In the genomic region with DNA sequence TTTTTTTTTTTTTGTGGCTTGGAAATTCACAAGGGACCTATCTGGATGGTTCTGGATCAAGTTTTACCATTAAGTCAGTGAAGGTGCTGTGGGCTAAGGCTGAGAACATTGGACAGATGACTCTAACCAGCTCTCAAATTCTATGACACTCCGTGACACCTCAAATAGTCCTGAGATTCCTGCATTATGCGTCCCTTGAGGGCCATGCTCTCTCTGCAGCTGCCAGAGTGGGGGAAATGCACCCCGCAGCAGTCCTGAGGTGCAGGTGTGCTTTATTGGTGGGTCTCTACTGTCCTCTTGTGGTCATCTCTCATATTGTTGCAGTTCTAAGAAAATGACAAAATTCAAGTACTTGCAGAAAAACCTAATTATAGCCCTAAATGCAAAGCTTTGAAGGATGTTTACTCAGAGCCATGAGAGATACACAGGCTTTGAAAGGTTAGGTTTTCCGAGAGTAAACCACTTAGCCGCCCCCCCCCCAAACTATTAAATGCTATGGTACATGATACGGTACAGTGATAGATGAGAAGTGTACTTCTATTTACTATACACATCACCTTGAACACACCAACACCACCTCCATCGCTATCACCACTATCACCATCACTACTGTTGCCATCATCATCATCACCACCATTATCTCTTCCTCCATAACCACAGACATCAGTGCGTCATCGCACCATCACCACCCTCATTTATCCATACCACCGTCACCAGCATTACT, we compare ENCODE assay signal across 9 mouse cellular contexts. TPM values are rescaled to one million over a fixed set of nuclear protein-coding genes. Genes with fewer than 3 reads are reported as not detected.
A peak's percentile ranks its signal among the peaks of the same experiment; 100 is the strongest.
DNase-seq lines count a peak whose midpoint lies in the region; ATAC-seq and TF ChIP-seq lines count a peak whose summit lies in the region.
"Had no signal": no experiment of that assay in that cellular context is flagged by ENCODE, and none has a peak within 500 bp of the region (broad histone marks: within the 10 kb centered on the region; RNA-seq: fewer than 3 reads in every experiment).

No protein-coding gene starts in this region.

- DNase-seq in heart, postnatal 0 days (ENCODE audit: low spot score) = no peak
- DNase-seq in heart, postnatal 14 days = no peak
- DNase-seq in 416B (ENCODE audit: low read depth) = peak; percentile 60
- peak; percentile 75 for DNase-seq in hindbrain, postnatal 0 days (ENCODE audit: low spot score)
- no peak for DNase-seq in cerebellum, adult 11 months

- ATAC-seq in heart, postnatal 0 days (ENCODE audit: insufficient read depth, low read depth) = no peak
- ATAC-seq in hindbrain, postnatal 0 days = peak; percentile 76
- peak; percentile 67 for ATAC-seq in neutrophil, adult 5-6 weeks (ENCODE audit: extremely low read depth, insufficient number of reproducible peaks, low FRiP score, poor library complexity, severe bottlenecking)
- no peak for ATAC-seq in heart, embryonic 12.5 days (ENCODE audit: insufficient number of reproducible peaks, low FRiP score)

- H3K4me1 ChIP-seq in heart, postnatal 0 days (ENCODE audit: control insufficient read depth, insufficient read depth) = no peaks in the 10 kb centered on the region
- no peaks in the 10 kb centered on the region for H3K4me1 ChIP-seq in bone marrow, adult 2 months (ENCODE audit: control insufficient read depth, insufficient read depth, low read length)
- no peaks in the 10 kb centered on the region for H3K4me1 ChIP-seq in hindbrain, postnatal 0 days (ENCODE audit: insufficient read depth, low read length)
- no peaks in the 10 kb centered on the region for H3K4me1 ChIP-seq in heart, embryonic 12.5 days (replicated peaks)
- H3K4me1 ChIP-seq: stomach, embryonic 15.5 days had no signal

- peak; percentile 53 for TF ChIP-seq CTCF in heart, postnatal 0 days (IDR thresholded peaks at IDR 0.05; ENCODE audit: low read depth)
- TF ChIP-seq CTCF in bone marrow, adult 2 months (IDR thresholded peaks at IDR 0.05; ENCODE audit: control insufficient read depth, insufficient read depth, low read length) = peak; percentile 59
- TF ChIP-seq CTCF in hindbrain, postnatal 0 days (IDR thresholded peaks at IDR 0.05; ENCODE audit: low read depth) = peak; percentile 93

- intact Hi-C loops in heart, postnatal 14 days (cut with DNase I) = no loop called here

- no peak for TF ChIP-seq POLR2A in bone marrow, adult 2 months (IDR thresholded peaks at IDR 0.05; ENCODE audit: borderline replicate concordance, control insufficient read depth, low read depth, low read length)

- H3K4me2 ChIP-seq in heart, postnatal 0 days (ENCODE audit: low read depth, low read length) = no peak overlapping the region
- H3K4me2 ChIP-seq in hindbrain, postnatal 0 days (ENCODE audit: low read depth, low read length) = no peak overlapping the region
- H3K4me2 ChIP-seq in heart, embryonic 12.5 days = no peak overlapping the region
- H3K4me2 ChIP-seq: stomach, embryonic 15.5 days had no signal

- no peak overlapping the region for H3K4me3 ChIP-seq in heart, postnatal 0 days (ENCODE audit: low read depth, low read length)
- H3K4me3 ChIP-seq in bone marrow, adult 2 months (replicated peaks; ENCODE audit: control insufficient read depth, low read depth, low read length) = no peak overlapping the region
- H3K4me3 ChIP-seq in hindbrain, postnatal 0 days (ENCODE audit: low read length) = no peak overlapping the region
- H3K4me3 ChIP-seq in heart, embryonic 12.5 days = no peak overlapping the region
- H3K4me3 ChIP-seq: stomach, embryonic 15.5 days had no signal

- 53% methylated on average over 10 of the region's 10 CpGs for WGBS in heart, postnatal 0 days
- 53% methylated on average over 10 of the region's 10 CpGs for WGBS in bone marrow, adult 2 months
- 57% methylated on average over 10 of the region's 10 CpGs for WGBS in hindbrain, postnatal 0 days
- WGBS in heart, embryonic 12.5 days = 52% methylated on average over 10 of the region's 10 CpGs

- no peak for TF ChIP-seq EP300 in heart, postnatal 0 days (IDR thresholded peaks at IDR 0.05; ENCODE audit: low read depth)

- H3K27me3 ChIP-seq in heart, postnatal 0 days (ENCODE audit: control insufficient read depth, insufficient read depth, low read length) = 0 out of 2 replicates have a peak, but pooled peaks cover 3% of the 10 kb centered on the region
- H3K27me3 ChIP-seq in hindbrain, postnatal 0 days (ENCODE audit: insufficient read depth, low read length) = no peaks in the 10 kb centered on the region
- H3K27me3 ChIP-seq in heart, embryonic 12.5 days (replicated peaks) = no peaks in the 10 kb centered on the region
- H3K27me3 ChIP-seq: stomach, embryonic 15.5 days had no signal

- H3K9ac ChIP-seq in heart, postnatal 0 days (replicated peaks; ENCODE audit: low read depth, low read length) = no peak overlapping the region
- no peak overlapping the region for H3K9ac ChIP-seq in hindbrain, postnatal 0 days (replicated peaks; ENCODE audit: low read length)
- no peak overlapping the region for H3K9ac ChIP-seq in heart, embryonic 12.5 days
- H3K9ac ChIP-seq: stomach, embryonic 15.5 days had no signal

- no peaks in the 10 kb centered on the region for H3K9me3 ChIP-seq in heart, postnatal 0 days (replicated peaks; ENCODE audit: control insufficient read depth, low read length)
- no peaks in the 10 kb centered on the region for H3K9me3 ChIP-seq in hindbrain, postnatal 0 days (ENCODE audit: low read length)
- no peaks in the 10 kb centered on the region for H3K9me3 ChIP-seq in heart, embryonic 12.5 days (replicated peaks)
- H3K9me3 ChIP-seq: stomach, embryonic 15.5 days had no signal

- no peak overlapping the region for H3K27ac ChIP-seq in heart, postnatal 0 days (ENCODE audit: low read depth)
- no peak overlapping the region for H3K27ac ChIP-seq in bone marrow, adult 2 months (ENCODE audit: control insufficient read depth, insufficient read depth, low read depth, low read length, poor library complexity)
- H3K27ac ChIP-seq in hindbrain, postnatal 0 days = no peak overlapping the region
- no peak overlapping the region for H3K27ac ChIP-seq in heart, embryonic 12.5 days (ENCODE audit: poor library complexity, severe bottlenecking)
- H3K27ac ChIP-seq: stomach, embryonic 15.5 days had no signal

- no peaks in the 10 kb centered on the region for H3K36me3 ChIP-seq in heart, postnatal 0 days (replicated peaks; ENCODE audit: control insufficient read depth, insufficient read depth, low read length)
- no peaks in the 10 kb centered on the region for H3K36me3 ChIP-seq in hindbrain, postnatal 0 days (ENCODE audit: insufficient read depth, low read length)
- H3K36me3 ChIP-seq in heart, embryonic 12.5 days = no peaks in the 10 kb centered on the region
- H3K36me3 ChIP-seq: stomach, embryonic 15.5 days had no signal

RNA-seq across cellular contexts. Expression of gene Tmed3, which starts 17.2 kb away (rescaled TPM):
- total RNA-seq in heart, postnatal 0 days (2014; rRNA removed; ENCODE audit: low replicate concordance) = 72.4 and 126 TPM in 2 replicates
- 56.0 and 66.7 TPM in 2 replicates for polyA plus RNA-seq in heart, postnatal 0 days (2015; fragmentation: Nextera tagmentation; extraction: Ambion mirVana)
- total RNA-seq in heart, postnatal 14 days (2021) = 10 to 100 TPM; 25.9 to 26.8 TPM
- 32.8 and 57.8 TPM in 2 replicates for polyA plus RNA-seq in bone marrow, adult 2 months (2011; ENCODE audit: insufficient read depth, insufficient read length, low replicate concordance, missing spikeins)
- 68.2 and 70.4 TPM in 2 replicates for total RNA-seq in hindbrain, postnatal 0 days (2014; rRNA removed)
- polyA plus RNA-seq in hindbrain, postnatal 0 days (2015; fragmentation: Nextera tagmentation; extraction: Ambion mirVana) = 60.0 and 63.1 TPM in 2 replicates
- 14.2 and 14.9 TPM in 2 replicates for total RNA-seq in neutrophil, adult 5-6 weeks (2017)
- polyA plus RNA-seq in heart, embryonic 12.5 days (2016; fragmentation: Nextera tagmentation; extraction: Ambion mirVana) = 63.3 and 66.2 TPM in 2 replicates

RNA-seq across cellular contexts. Expression of gene Ankrd34c, which starts 50.6 kb away (rescaled TPM):
- not detected in 2 replicates for total RNA-seq in heart, postnatal 0 days (2014; rRNA removed; ENCODE audit: low replicate concordance)
- not detected in 2 replicates for polyA plus RNA-seq in heart, postnatal 0 days (2015; fragmentation: Nextera tagmentation; extraction: Ambion mirVana)
- not detected for total RNA-seq in heart, postnatal 14 days (2021)
- polyA plus RNA-seq in bone marrow, adult 2 months (2011; ENCODE audit: insufficient read depth, insufficient read length, low replicate concordance, missing spikeins) = not detected in 2 replicates
- total RNA-seq in hindbrain, postnatal 0 days (2014; rRNA removed) = 1.8 and 2.8 TPM in 2 replicates
- 1.3 and 1.4 TPM in 2 replicates for polyA plus RNA-seq in hindbrain, postnatal 0 days (2015; fragmentation: Nextera tagmentation; extraction: Ambion mirVana)
- 0.23 TPM in 1 of 2 replicates, not detected in the other for total RNA-seq in neutrophil, adult 5-6 weeks (2017)
- 0.04 TPM in 1 of 2 replicates, not detected in the other for polyA plus RNA-seq in heart, embryonic 12.5 days (2016; fragmentation: Nextera tagmentation; extraction: Ambion mirVana)
- polyA plus RNA-seq: stomach, embryonic 15.5 days had no signal

Comparison
In these comparisons a context has a peak if more than half of its experiments do, and no peak if none do; other contexts are left out.
1. ATAC-seq: peak in hindbrain, postnatal 0 days (single experiment) and neutrophil, adult 5-6 weeks (single experiment); none in heart, postnatal 0 days (single experiment) and heart, embryonic 12.5 days (single experiment).
2. DNase-seq: peak in 416B (single experiment) and hindbrain, postnatal 0 days (single experiment); none in heart, postnatal 0 days (single experiment), heart, postnatal 14 days (0 of 2) and cerebellum, adult 11 months (single experiment).
3. Peak in every context shown above with its lines, with median percentiles within 50 percentile points of each other: CTCF ChIP-seq.